Mouse (Mus musculus): ENCODE results near the gene Ift46.
"Not testable (repeated sequence)": the region's sequence is repeated elsewhere in the genome, so short reads cannot be mapped to it uniquely, and the experiment has no call there.

The Ift46 gene

GRCm38 (mm10) chr9:44736301-44736700, 31.4 kb upstream of the Ift46 start:
- DNase-seq: no peak

- DNase-seq: no peak
Observed at GRCm38 (mm10) chr9:44737240-44737949, 30.3 kb upstream of the Ift46 start.

GRCm38 (mm10) chr9:44740663-44741192, 27.0 kb upstream of the Ift46 start:
- no peak for DNase-seq

GRCm38 (mm10) chr9:44745371-44745770, 22.3 kb upstream of the Ift46 start:
- DNase-seq: no peak

- no peak for DNase-seq
Observed at GRCm38 (mm10) chr9:44746666-44747065, 21.0 kb upstream of the Ift46 start.

GRCm38 (mm10) chr9:44747341-44747740, 20.4 kb upstream of the Ift46 start:
- DNase-seq: no peak

- no peak for DNase-seq
Observed at GRCm38 (mm10) chr9:44748473-44748872, 19.2 kb upstream of the Ift46 start.

GRCm38 (mm10) chr9:44760873-44761272, 6.8 kb upstream of the Ift46 start:
- no peak for DNase-seq

GRCm38 (mm10) chr9:44768029-44768394, 304 bp downstream of the Ift46 start:
- DNase-seq: not testable (repeated sequence)

- no peak for DNase-seq
Observed at GRCm38 (mm10) chr9:44771376-44771775, 3.7 kb downstream of the Ift46 start.

GRCm38 (mm10) chr9:44772392-44772749, 4.7 kb downstream of the Ift46 start:
- no peak for DNase-seq

- peak; percentile 92 for DNase-seq
Observed at GRCm38 (mm10) chr9:44772750-44773651, 5.3 kb downstream of the Ift46 start.

GRCm38 (mm10) chr9:44792842-44793241, 25.1 kb downstream of the Ift46 start:
- no peak for DNase-seq

GRCm38 (mm10) chr9:44798298-44798697, 30.6 kb downstream of the Ift46 start:
- DNase-seq: no peak

GRCm38 (mm10) chr9:44799102-44799957, 31.6 kb downstream of the Ift46 start, which contains the start of gene Tmem25:
TSS of gene Tmem25 (minus strand) at chr9:44799307.
- DNase-seq: peak; percentile 82

GRCm38 (mm10) chr9:44799958-44800324, 32.2 kb downstream of the Ift46 start:
- DNase-seq: no peak

- DNase-seq: no peak
Observed at GRCm38 (mm10) chr9:44801669-44802068, 34.0 kb downstream of the Ift46 start.

GRCm38 (mm10) chr9:44802808-44803450, 35.2 kb downstream of the Ift46 start, which contains the start of gene Ttc36:
TSS of gene Ttc36 (minus strand) at chr9:44803072.
- DNase-seq: no peak

- no peak for DNase-seq
Observed at GRCm38 (mm10) chr9:44804678-44805077, 37.0 kb downstream of the Ift46 start.

- no peak for DNase-seq
Observed at GRCm38 (mm10) chr9:44805536-44805935, 37.8 kb downstream of the Ift46 start.

GRCm38 (mm10) chr9:44807141-44807540, 39.4 kb downstream of the Ift46 start:
- DNase-seq: no peak

- DNase-seq: no peak
Observed at GRCm38 (mm10) chr9:44807778-44808177, 40.1 kb downstream of the Ift46 start.
